Mouse (Mus musculus) thymus, postnatal 14 days (tissue): Measurements from ENCODE around the gene Hoxa1.

ENCODE experiments used
- DNase-seq: peaks from one replicate; pipeline ENCODE4 v3.0.0; 2021

Hoxa1 gene

DNA sequence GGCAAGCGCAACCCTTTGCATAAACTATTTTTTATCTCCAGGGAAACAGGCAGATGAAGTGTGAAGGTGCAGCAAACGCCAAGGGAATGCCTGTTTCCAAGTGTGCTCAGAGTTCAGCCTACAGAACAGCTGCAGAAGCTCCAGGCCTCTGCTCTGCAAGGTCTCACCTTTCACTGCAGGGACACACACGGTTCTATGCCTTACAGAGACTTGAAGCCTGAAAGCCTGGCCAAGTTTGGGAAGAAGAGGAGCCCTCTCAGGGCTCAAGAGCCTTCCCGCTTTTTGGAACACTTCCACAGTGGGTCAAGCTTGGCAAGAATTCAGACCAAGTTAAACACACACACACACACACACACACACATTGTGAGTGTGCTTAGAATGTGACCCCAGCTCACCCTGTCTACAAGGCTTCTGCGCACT lies 31.1 kb upstream of the Hoxa1 start:
- no peak for DNase-seq

DNA sequence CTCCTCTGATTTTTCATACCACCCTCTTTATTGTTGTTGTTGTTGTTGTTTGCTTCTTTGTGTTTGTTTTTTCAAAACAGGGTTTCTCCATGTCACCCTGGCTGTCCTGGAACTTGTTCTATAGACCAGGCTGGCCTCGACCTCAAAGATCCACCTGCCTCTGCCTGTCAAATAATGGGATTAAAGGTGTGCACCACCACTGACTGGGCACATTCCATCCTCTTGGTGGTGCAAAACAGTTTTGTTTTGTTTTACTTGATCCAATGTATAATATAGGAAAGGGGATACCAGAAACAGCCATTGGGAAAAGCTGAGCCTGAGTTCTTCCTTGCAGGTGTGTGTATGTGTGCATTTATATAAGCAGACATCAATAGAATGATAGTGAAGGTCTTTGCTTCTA lies 28.4 kb upstream of the Hoxa1 start:
- no peak for DNase-seq

- DNase-seq, result no peak
Measured at GRCm38 (mm10) chr6:52185834-52186233, 27.7 kb upstream of the Hoxa1 start.

DNA sequence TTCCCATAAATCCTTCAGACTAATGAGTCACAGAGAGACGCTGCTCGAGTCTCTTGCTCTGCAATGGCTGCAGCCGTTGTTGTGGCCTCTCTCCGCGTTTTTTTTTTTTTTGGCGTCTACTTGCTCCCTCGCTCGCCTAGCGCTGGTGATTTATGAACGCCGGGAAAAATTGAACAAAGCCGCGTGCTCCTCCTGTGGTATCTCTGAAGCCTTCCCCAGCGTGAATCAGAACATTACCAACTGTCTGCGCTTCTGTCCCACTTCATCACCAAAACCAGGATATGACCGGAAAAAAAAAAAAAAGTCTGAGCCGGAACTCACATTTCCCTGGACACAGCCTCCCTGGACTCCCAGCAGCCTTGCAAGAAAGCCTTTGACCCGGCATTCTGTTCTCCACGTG lies 27.1 kb upstream of the Hoxa1 start:
- DNase-seq, result no peak

GRCm38 (mm10) chr6:52184668-52185067 lies 26.6 kb upstream of the Hoxa1 start:
- DNase-seq, result no peak

GRCm38 (mm10) chr6:52183311-52184080 lies 25.4 kb upstream of the Hoxa1 start:
- DNase-seq, result no peak

DNA sequence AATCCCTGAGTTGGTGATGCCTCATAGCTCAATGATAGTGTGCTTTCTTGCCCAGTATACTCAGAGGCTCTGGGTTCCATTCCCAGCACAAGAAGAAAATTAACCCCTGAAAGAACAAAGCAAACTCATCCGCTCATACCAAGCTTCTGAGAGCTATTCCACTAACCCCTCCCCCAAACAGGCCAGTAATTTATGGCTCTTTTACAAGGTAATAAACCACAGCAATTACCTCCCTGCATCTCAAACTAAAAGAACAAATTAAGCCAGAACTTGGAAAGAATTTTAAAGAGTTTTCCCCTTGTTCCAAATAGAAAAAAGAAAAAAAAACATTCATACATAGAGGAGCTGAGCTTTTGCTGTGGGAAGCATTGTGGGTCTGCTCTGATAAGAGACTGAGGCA lies 24.7 kb upstream of the Hoxa1 start:
- DNase-seq, result no peak

DNA sequence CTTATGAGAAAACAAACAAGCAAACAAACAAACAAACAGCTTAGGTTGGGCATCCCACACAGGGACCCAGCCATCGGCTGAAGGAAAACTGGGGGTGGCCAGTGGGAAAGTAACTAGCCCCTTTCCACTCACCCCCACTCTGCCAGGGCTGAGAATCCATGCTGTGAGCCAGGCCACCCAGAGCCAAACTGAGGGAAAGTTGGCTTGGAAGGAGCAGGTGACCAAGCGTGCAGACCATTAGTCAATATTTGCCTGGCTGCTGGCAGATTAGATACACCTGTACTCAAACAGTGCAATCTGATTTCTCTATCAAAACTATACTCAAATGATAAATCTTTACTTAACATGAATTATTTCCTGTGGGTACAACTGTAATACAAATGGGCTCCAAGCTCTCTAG lies 23.9 kb upstream of the Hoxa1 start:
- no peak for DNase-seq

DNA sequence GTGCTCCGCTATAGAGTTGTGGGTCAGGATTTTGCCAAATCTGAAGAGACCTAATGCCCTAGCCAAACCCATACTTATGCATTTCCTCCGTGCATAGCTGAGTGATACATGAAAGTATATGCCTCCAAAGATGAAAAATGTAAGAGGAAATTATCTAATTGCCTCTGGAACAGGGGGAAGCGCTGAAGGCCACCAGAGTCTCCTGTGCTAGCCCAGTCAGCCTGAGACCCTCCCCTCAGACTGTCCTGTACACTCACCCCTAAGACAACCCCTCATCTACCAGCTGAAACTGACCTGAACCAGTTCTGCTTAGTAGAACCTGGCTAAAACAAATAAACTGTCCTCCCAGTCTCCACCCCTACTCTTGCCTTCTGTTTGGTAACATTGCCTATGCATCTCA lies 22.6 kb upstream of the Hoxa1 start:
- DNase-seq, result no peak

DNA sequence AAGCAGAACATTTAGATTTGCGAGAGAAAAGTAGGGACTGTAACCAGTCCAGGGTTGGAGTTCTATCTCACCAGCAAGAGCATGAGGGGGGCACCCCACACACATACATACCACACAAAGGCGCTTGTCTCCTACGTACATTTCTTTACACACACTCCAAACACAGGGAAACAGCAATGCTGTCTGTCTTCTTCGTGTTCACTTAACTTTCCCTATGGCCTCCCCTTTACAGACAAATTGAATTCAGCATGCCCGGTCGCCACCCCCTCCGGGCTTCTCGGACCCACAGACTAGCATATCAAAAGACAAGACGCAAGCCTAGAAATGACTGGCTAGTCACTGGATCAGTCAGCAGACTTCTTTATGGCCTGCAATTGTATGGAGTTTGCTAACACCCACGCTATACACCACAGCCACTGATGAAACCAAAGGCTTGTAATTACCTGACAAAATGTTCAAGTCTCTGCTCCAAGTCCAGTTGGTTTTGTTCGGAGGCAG lies 22.1 kb upstream of the Hoxa1 start:
- no peak for DNase-seq

DNA sequence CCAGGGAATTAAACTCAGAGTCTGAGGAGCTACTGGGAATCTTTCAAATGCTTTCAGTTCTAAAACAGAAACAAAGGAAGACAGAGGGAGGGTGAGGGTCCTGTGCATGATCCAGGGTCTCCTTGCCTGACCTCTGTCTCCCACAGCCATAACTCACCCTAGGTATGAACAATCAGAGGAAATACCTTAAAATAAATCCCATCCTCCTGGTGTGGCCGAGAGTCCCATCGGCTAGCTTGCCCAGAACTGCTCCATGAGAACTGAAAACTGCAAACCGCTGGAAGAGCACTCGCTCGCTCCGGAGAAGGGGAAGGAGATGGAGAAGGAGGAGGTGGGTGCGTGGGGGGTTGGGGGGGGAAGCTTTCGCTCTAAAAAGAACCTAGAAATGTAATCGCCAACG lies 21.6 kb upstream of the Hoxa1 start:
- no peak for DNase-seq

DNA sequence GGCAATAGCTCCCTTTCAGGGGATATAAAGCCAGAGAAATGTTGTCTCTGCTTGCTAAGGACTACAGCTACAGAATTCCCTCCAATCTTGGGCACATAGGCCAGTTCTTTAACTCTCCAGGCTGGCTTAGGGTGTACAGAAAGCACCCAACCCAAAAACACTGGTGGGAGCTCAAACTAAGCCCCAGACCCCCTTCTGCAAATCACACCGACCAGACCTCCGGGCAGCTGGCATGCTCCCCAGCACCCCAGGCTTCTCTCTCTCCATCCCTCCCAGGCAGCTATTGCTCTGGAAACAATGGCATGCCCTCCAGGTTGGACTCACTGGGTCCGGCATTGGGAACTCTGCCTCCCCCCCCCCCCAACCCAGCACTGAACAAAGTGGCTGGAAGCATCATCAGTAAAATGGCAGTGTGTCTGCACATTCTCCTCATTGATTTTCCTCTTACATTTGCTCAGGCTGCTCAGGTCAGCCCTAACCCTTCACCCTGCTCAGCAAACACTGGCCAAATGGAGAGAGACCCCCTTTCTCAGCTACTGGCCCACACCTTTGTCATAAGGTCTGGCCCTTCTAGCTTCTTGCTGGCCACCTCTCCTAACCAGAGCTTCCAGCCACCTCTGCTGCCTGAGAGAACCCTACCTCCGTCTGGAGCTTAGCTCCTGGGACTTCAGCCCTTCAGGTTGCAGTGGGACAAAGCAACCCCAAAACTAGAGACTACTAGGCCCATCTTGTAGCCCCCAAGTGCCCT lies 21.0 kb upstream of the Hoxa1 start:
- DNase-seq, result no peak

DNA sequence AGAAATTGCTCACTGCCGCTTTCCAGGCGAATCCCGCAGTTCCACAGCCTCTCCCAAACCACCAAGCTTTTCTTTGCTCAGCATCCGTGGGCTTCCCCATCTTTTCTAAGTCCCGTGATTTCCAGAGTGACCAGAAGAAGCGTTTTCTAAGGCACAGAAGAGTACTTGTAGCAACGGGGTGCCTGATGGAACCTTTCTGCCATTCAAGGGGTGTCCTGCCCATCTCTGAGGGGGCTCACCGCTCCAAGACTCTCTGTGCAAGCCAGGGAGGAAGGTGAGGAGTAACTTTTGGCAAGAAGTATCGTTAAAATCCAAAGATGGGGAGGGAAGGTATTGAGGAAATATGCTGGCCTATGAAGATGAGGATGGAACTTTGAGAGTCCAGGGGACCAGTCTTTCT lies 19.7 kb upstream of the Hoxa1 start:
- no peak for DNase-seq

DNA sequence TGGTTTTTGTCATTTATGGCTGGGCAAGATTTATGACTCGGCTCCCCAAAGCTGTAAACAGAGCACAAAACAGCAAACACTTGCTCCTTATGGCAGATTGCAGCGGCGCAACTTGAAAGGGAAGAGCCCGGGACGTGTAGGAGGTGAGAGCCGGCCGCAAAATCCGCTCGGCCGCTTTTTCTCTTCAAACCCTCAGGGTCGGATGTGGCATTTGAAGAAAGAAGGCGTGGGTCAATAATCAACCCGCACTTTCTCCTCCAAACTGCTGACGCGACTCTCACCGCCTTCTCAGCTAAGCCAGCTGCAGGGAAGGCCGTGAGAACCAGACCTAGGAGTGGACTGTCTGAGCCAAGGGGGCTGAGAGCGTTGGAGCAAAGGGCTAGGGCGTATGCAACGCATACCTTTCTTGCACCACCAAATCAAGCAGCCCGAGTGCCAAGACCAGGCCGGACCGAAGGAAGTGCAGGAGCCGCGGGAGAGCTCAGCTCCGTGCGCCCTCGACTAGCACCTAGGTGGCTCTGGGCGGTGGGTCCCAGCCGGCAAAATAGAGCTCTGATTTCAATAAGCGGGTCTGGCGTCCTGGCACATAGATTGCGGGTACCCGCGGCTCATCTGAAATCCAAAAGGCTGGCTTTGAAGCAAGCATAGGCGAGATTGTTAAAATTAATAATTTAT lies 19.1 kb upstream of the Hoxa1 start, which contains the start of gene 5730596B20Rik:
Gene 5730596B20Rik, plus strand, starts transcription at position 438 of the 675 bp plus-strand sequence.
- no peak for DNase-seq

DNA sequence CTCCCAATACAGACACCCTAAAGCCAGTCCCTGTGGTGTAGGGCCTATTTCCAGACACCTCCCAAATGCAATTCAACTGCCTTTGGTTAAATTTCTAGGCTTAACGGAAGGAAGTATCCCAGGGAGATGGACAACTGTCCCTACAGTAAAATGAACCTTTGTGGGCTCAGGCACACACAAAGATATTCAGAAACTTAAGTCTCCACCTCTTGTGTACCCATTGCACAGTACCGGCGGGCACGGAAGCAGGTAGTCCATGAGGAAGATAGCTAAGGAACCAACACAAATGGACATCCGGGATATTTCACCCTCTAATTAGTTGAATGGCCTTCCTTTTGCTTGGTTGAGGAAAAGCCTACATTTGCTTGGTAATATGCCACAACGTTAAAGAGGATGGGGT lies 18.3 kb upstream of the Hoxa1 start:
- DNase-seq, result no peak

- no peak for DNase-seq
Measured at GRCm38 (mm10) chr6:52175864-52176263, 17.7 kb upstream of the Hoxa1 start.

- no peak for DNase-seq
Measured at GRCm38 (mm10) chr6:52174968-52175751, 17.0 kb upstream of the Hoxa1 start.

GRCm38 (mm10) chr6:52173648-52174047 lies 15.5 kb upstream of the Hoxa1 start:
- DNase-seq, result no peak

- DNase-seq, result no peak
Measured at GRCm38 (mm10) chr6:52172501-52172900, 14.4 kb upstream of the Hoxa1 start.

- DNase-seq, result no peak
Measured at GRCm38 (mm10) chr6:52171938-52172337, 13.8 kb upstream of the Hoxa1 start.

GRCm38 (mm10) chr6:52171331-52171730 lies 13.2 kb upstream of the Hoxa1 start:
- DNase-seq, result no peak

- no peak for DNase-seq
Measured at GRCm38 (mm10) chr6:52170898-52171223, 12.7 kb upstream of the Hoxa1 start.
